Mouse (Mus musculus) large intestine, adult 2 months (tissue): ENCODE measurements around the gene Kif21a. TPM values are rescaled to one million over a fixed set of nuclear protein-coding genes. Genes with fewer than 3 reads are reported as not detected.

Experiments used
- DNase-seq: peaks from one replicate; pipeline ENCODE4 v3.0.0-alpha.2; 2012; ENCODE audit warnings: low read depth, low spot score
- WGBS: fragments of 180-500 bp; shearing (Covaris S2); methylation state at CpG from one replicate; pipeline ENCODE4 v1.1.7; 2018; 5-methylcytosine and 5-hydroxymethylcytosine counted together
- polyA plus RNA-seq: library from polyadenylated mRNA; depleted of rRNA; stranded (reverse); fragments of >200 nt; gene quantifications from 2 replicates; pipeline ENCODE4 v1.2.3, GENCODE M21; 2012; rRNA removed

Gene Kif21a
- 4.2 and 4.9 TPM in 2 replicates for polyA plus RNA-seq

- DNase-seq = no peak
- WGBS = 1% methylated on average over 87 of the region's 89 CpGs
Measured at GRCm38 (mm10) chr15:91049496-91050441, at the start of gene Kif21a. Gene Kif21a, minus strand, starts transcription at chr15:91049948.

GRCm38 (mm10) chr15:91096606-91097005, 46.9 kb upstream of the Kif21a start:
- DNase-seq = no peak
- 32% methylated on average over 6 of the region's 6 CpGs for WGBS

GRCm38 (mm10) chr15:91089427-91089826, 39.7 kb upstream of the Kif21a start:
- WGBS = 87% methylated on average over 7 of the region's 7 CpGs
- DNase-seq = no peak

- WGBS = 88% methylated on average over 12 of the region's 12 CpGs
Measured at GRCm38 (mm10) chr15:91088071-91088470, 38.3 kb upstream of the Kif21a start.

GRCm38 (mm10) chr15:91077457-91078410, 28.0 kb upstream of the Kif21a start:
- WGBS = 45% methylated on average over 15 of the region's 15 CpGs
- DNase-seq = no peak

More at GRCm38 (mm10) chr15:91088071-91088470, 38.3 kb upstream of the Kif21a start:
- DNase-seq = no peak

GRCm38 (mm10) chr15:91072440-91072839, 22.7 kb upstream of the Kif21a start:
- DNase-seq = no peak
- WGBS = 97% methylated on average over 1 of the region's 1 CpGs

GRCm38 (mm10) chr15:91064310-91064826, 14.6 kb upstream of the Kif21a start:
- WGBS = 83% methylated on average over 12 of the region's 12 CpGs
- no peak for DNase-seq

- no peak for DNase-seq
- WGBS = 66% methylated on average over 7 of the region's 7 CpGs
Measured at GRCm38 (mm10) chr15:91063845-91064244, 14.1 kb upstream of the Kif21a start.

GRCm38 (mm10) chr15:91056866-91057342, 7.2 kb upstream of the Kif21a start:
- WGBS = 60% methylated on average over 3 of the region's 3 CpGs
- no peak for DNase-seq

- no peak for DNase-seq
- WGBS = 65% methylated on average over 5 of the region's 5 CpGs
Measured at GRCm38 (mm10) chr15:91056176-91056865, 6.6 kb upstream of the Kif21a start.

GRCm38 (mm10) chr15:91048951-91049495, 725 bp downstream of the Kif21a start:
- 1% methylated on average over 47 of the region's 47 CpGs for WGBS
- DNase-seq = no peak

GRCm38 (mm10) chr15:91047627-91048026, 2.1 kb downstream of the Kif21a start:
- 82% methylated on average over 11 of the region's 11 CpGs for WGBS
- no peak for DNase-seq

- WGBS = 26% methylated on average over 8 of the region's 8 CpGs
- no peak for DNase-seq
Measured at GRCm38 (mm10) chr15:91046506-91046905, 3.2 kb downstream of the Kif21a start.

GRCm38 (mm10) chr15:91043263-91043662, 6.5 kb downstream of the Kif21a start:
- WGBS = 85% methylated on average over 4 of the region's 4 CpGs
- no peak for DNase-seq

- DNase-seq = no peak
- WGBS = 85% methylated on average over 5 of the region's 5 CpGs
Measured at GRCm38 (mm10) chr15:91038860-91039259, 10.9 kb downstream of the Kif21a start.

- 75% methylated on average over 4 of the region's 4 CpGs for WGBS
- no peak for DNase-seq
Measured at GRCm38 (mm10) chr15:91034090-91034489, 15.7 kb downstream of the Kif21a start.

- 90% methylated on average over 6 of the region's 6 CpGs for WGBS
- DNase-seq = no peak
Measured at GRCm38 (mm10) chr15:91033529-91033928, 16.2 kb downstream of the Kif21a start.

- WGBS = 87% methylated on average over 10 of the region's 10 CpGs
- DNase-seq = no peak
Measured at GRCm38 (mm10) chr15:91028962-91029361, 20.8 kb downstream of the Kif21a start.

- no peak for DNase-seq
- 70% methylated on average over 10 of the region's 10 CpGs for WGBS
Measured at GRCm38 (mm10) chr15:91028494-91028893, 21.3 kb downstream of the Kif21a start.
